Mouse (Mus musculus): Measurements from ENCODE around the gene Pde4b. TPM values are rescaled to one million over a fixed set of nuclear protein-coding genes. Genes with fewer than 3 reads are reported as not detected.

Pde4b gene
- polyA plus RNA-seq, 1 experiment: 21.1 TPM

DNA sequence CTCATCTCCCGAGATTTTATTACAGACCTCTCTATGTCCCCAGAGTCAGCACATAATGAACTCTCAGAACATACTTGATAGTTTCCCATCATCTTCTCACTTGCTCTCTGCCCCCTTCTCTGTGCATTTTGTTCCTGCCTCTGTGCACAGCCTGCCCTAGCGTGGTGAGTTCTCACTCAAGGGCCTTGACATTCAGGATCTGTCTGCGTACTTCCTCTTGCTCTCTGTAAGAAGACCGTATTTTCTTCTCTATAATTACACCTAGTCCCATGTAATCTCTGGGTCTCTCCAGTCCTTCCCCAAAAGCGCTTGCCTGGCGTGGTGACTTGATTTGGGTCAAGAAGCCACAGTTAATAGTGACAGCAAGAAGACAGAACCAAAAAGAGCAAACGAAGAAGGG lies 568.0 kb downstream of the Pde4b start:
- no peak for TF ChIP-seq POLR2A (IDR thresholded peaks at IDR 0.05; ENCODE audit: control insufficient read depth, extremely low read depth, insufficient read depth, low read length, poor library complexity)
- TF ChIP-seq CTCF (IDR thresholded peaks at IDR 0.05; ENCODE audit: borderline replicate concordance, control insufficient read depth, extremely low read depth, insufficient read depth, low read length, poor library complexity): no peak

DNA sequence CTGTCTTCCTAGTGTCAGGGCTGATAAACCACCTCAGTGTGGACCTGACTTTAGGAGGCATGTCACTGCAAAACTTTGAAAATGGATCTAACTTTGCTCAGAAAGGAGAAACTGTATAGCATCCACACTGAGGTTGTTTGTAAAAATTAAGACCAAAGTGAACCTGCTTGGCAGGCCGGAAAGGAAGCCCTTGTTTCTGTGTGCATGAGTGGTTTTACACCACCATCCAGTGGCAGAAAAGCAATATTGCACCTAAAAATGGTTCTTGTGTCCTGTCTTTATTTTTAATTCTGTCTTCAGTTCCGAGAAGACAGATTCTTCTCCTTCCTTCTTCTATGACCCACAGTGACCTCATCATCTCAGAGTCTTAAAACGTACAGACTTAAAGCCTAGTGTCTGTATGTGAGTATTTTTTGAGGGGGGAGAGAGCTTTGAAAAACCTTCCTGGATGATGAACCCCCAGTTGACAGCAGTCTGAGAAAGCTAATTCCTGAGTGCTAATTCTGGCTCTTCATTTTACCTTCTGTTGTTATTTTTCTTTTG lies 569.2 kb downstream of the Pde4b start:
- Histone ChIP-seq H3K36me3 (ENCODE audit: control insufficient read depth, insufficient read depth, low read length) (no peaks in the 10 kb centered on the region), H3K4me1 (replicated peaks; ENCODE audit: control insufficient read depth, insufficient read depth, low read length) (peaks cover 4% of the 10 kb centered on the region; the same call in 1 of the 2 replicates), H3K4me3 (ENCODE audit: control insufficient read depth, insufficient read depth, low read length) (no peak overlapping the region), H3K27ac (ENCODE audit: control insufficient read depth, insufficient read depth, low read length) (no peak overlapping the region), H3K27me3 (ENCODE audit: control insufficient read depth, insufficient read depth, low read length) (no peaks in the 10 kb centered on the region)
- no peak for TF ChIP-seq CTCF (IDR thresholded peaks at IDR 0.05; ENCODE audit: borderline replicate concordance, control insufficient read depth, extremely low read depth, insufficient read depth, low read length, poor library complexity)
- no peak for TF ChIP-seq POLR2A (IDR thresholded peaks at IDR 0.05; ENCODE audit: control insufficient read depth, extremely low read depth, insufficient read depth, low read length, poor library complexity)
- WGBS: 2% methylated on average over 3 of the region's 3 CpGs
- peak; percentile 51 for DNase-seq

More for the DNA sequence above, 568.0 kb downstream of the Pde4b start:
- no peaks in the 10 kb centered on the region for H3K36me3 ChIP-seq (ENCODE audit: control insufficient read depth, insufficient read depth, low read length)
- no peak overlapping the region for H3K4me3 ChIP-seq (ENCODE audit: control insufficient read depth, insufficient read depth, low read length)
- DNase-seq: no peak
- H3K27ac ChIP-seq (ENCODE audit: control insufficient read depth, insufficient read depth, low read length): no peak overlapping the region
- H3K4me1 ChIP-seq (replicated peaks; ENCODE audit: control insufficient read depth, insufficient read depth, low read length): peaks cover 4% of the 10 kb centered on the region; the same call in 1 of the 2 replicates
- WGBS: 75% methylated on average over 7 of the region's 7 CpGs
- H3K27me3 ChIP-seq (ENCODE audit: control insufficient read depth, insufficient read depth, low read length): no peaks in the 10 kb centered on the region

Other genes starting within 250 kb of the Pde4b start
- gene B020004J07Rik, start 243.5 kb upstream of the Pde4b start, polyA plus RNA-seq (2012; rRNA removed): not detected in 2 replicates
- not detected in 2 replicates for gene C130073F10Rik, start 193.8 kb upstream of the Pde4b start, polyA plus RNA-seq (2012; rRNA removed)
- gene Gm12800, start 178.4 kb upstream of the Pde4b start, polyA plus RNA-seq (2012; rRNA removed): not detected in 2 replicates
- gene Gm12794, start 147.1 kb upstream of the Pde4b start, polyA plus RNA-seq (2012; rRNA removed): not detected in 2 replicates
- gene Gm12790, start 106.5 kb upstream of the Pde4b start, polyA plus RNA-seq (2012; rRNA removed): not detected in 2 replicates
- not detected in 2 replicates for gene Gm12789, start 100.9 kb upstream of the Pde4b start, polyA plus RNA-seq (2012; rRNA removed)

Data from thymus, adult 2 months (tissue).